Mouse (Mus musculus) CH12.LX (cell line): ENCODE results near the gene Zfp384. TPM values are rescaled to one million over a fixed set of nuclear protein-coding genes. Genes with fewer than 3 reads are reported as not detected.

Experiments
- DNase-seq: peaks from one replicate; pipeline ENCODE4 v3.0.0-alpha.2; 2013; ENCODE audit errors: extremely low read depth
- H3K27ac ChIP-seq: 2 replicates; pipeline ENCODE4 v1.5.1; 2012; ENCODE audit warnings: low read depth, mild to moderate bottlenecking, control low read depth, moderate library complexity; ENCODE audit not compliant: insufficient read depth
- H3K27me3 ChIP-seq: replicated peaks from 2 replicates; pipeline ENCODE3; 2012; ENCODE audit warnings: inconsistent platforms
- H3K36me3 ChIP-seq, 2 experiments: replicated peaks in 1 of 2; 2 replicates each; pipeline versions ENCODE3 to v1.6.1; 2012; ENCODE audit warnings: inconsistent platforms in 1 of 2, low read length in 1 of 2, mild to moderate bottlenecking in 1 of 2, mixed read lengths in 1 of 2, moderate library complexity in 1 of 2; ENCODE audit not compliant: control insufficient read depth in 1 of 2, insufficient read depth in 1 of 2
- H3K4me1 ChIP-seq, 2 experiments: 2 replicates each; pipeline ENCODE4 v1.6.1; 2012; ENCODE audit warnings: inconsistent platforms in 1 of 2, moderate library complexity in 1 of 2; ENCODE audit not compliant: insufficient read depth in 2 of 2, control insufficient read depth in 1 of 2
- H3K4me2 ChIP-seq: 2 replicates; pipeline ENCODE4 v1.6.1; 2012; ENCODE audit warnings: low read depth, mild to moderate bottlenecking, control low read depth; ENCODE audit not compliant: poor library complexity, insufficient read depth, severe bottlenecking
- H3K4me3 ChIP-seq, 3 experiments: fragments of 150-350 bp in 1 of 3; sonication (generic) in 1 of 3; replicated peaks in 1 of 3; 2 replicates each; pipeline versions ENCODE3 to v1.5.1; 2011 to 2012; ENCODE audit warnings: low read depth in 2 of 3, low read length in 2 of 3, mild to moderate bottlenecking in 2 of 3, moderate library complexity in 2 of 3, control low read depth in 1 of 3, improper control_type of control experiment in 1 of 3, inconsistent platforms in 1 of 3, mixed read lengths in 1 of 3; ENCODE audit not compliant: poor library complexity in 1 of 3
- H3K79me2 ChIP-seq: replicated peaks from 2 replicates; pipeline ENCODE4 v1.6.1; 2012; ENCODE audit warnings: mild to moderate bottlenecking, moderate library complexity; ENCODE audit not compliant: control insufficient read depth, poor library complexity, insufficient read depth, severe bottlenecking; ENCODE audit errors: extremely low read depth
- H3K9ac ChIP-seq: 2 replicates; pipeline ENCODE4 v1.6.1; 2012; ENCODE audit warnings: low read depth, mild to moderate bottlenecking, control low read depth, moderate library complexity; ENCODE audit not compliant: insufficient read depth
- H3K9me3 ChIP-seq: replicated peaks from 2 replicates; pipeline ENCODE3; 2012; ENCODE audit warnings: low read length, inconsistent platforms, mixed read lengths
- CTCF ChIP-seq, 2 experiments: IDR thresholded peaks in 1 of 2; conservative IDR thresholded peaks in 1 of 2; 2 replicates each; pipeline ENCODE4 v1.5.1; 2011 to 2012; ENCODE audit warnings: low read depth in 2 of 2, low read length in 2 of 2, improper control_type of control experiment in 1 of 2, inconsistent platforms in 1 of 2, mild to moderate bottlenecking in 1 of 2, moderate library complexity in 1 of 2
- E2F4 ChIP-seq: IDR thresholded peaks from 2 replicates; pipeline ENCODE4 v1.6.1; 2011; ENCODE audit warnings: low read depth, low read length, improper control_type of control experiment; ENCODE audit not compliant: insufficient replicate concordance
- ELF1 ChIP-seq: IDR thresholded peaks from 2 replicates; pipeline ENCODE4 v1.6.1; 2014; ENCODE audit warnings: low read depth, mild to moderate bottlenecking, inconsistent platforms, low read length, improper control_type of control experiment
- ETS1 ChIP-seq: conservative IDR thresholded peaks from 2 replicates; pipeline ENCODE4 v1.6.1; 2012; ENCODE audit warnings: low read depth, mild to moderate bottlenecking, inconsistent platforms, low read length, improper control_type of control experiment, moderate library complexity
- GABPA ChIP-seq: IDR thresholded peaks from 2 replicates; pipeline ENCODE4 v1.6.1; 2012; ENCODE audit warnings: low read depth, low read length, improper control_type of control experiment, inconsistent platforms; ENCODE audit not compliant: insufficient replicate concordance
- IRF4 ChIP-seq: IDR thresholded peaks from 2 replicates; pipeline ENCODE4 v1.6.1; 2014; ENCODE audit warnings: low read depth, mild to moderate bottlenecking, inconsistent platforms, low read length, improper control_type of control experiment
- KAT2A ChIP-seq: IDR thresholded peaks from 2 replicates; pipeline ENCODE4 v1.6.1; 2012; ENCODE audit warnings: low read length, improper control_type of control experiment, inconsistent platforms; ENCODE audit not compliant: insufficient replicate concordance
- MAFK ChIP-seq: IDR thresholded peaks from 2 replicates; pipeline ENCODE4 v1.6.1; 2011; ENCODE audit warnings: low read length, improper control_type of control experiment; ENCODE audit not compliant: insufficient replicate concordance
- MAZ ChIP-seq: IDR thresholded peaks from 2 replicates; pipeline ENCODE4 v1.6.1; 2012; ENCODE audit warnings: low read depth, mild to moderate bottlenecking, inconsistent platforms, low read length, improper control_type of control experiment, moderate library complexity
- MXI1 ChIP-seq: IDR thresholded peaks from 2 replicates; pipeline ENCODE4 v1.6.1; 2011; ENCODE audit warnings: mild to moderate bottlenecking, low read depth, low read length, improper control_type of control experiment
- MYC ChIP-seq: IDR thresholded peaks from 2 replicates; pipeline ENCODE4 v1.6.1; 2011; ENCODE audit warnings: low read depth, mild to moderate bottlenecking, improper control_type of control experiment, low read length
- NRF1 ChIP-seq: IDR thresholded peaks from 2 replicates; pipeline ENCODE4 v1.6.1; 2014; ENCODE audit warnings: low read depth, mild to moderate bottlenecking, inconsistent platforms, low read length, improper control_type of control experiment, moderate library complexity
- PAX5 ChIP-seq: IDR thresholded peaks from 2 replicates; pipeline ENCODE4 v1.6.1; 2012; ENCODE audit warnings: low read length, inconsistent platforms, mixed read lengths
- POLR2A ChIP-seq: IDR thresholded peaks from 2 replicates; pipeline ENCODE4 v1.6.1; 2011; ENCODE audit warnings: low read depth, mild to moderate bottlenecking, improper control_type of control experiment, low read length
- POLR2AphosphoS2 ChIP-seq: IDR thresholded peaks from 2 replicates; pipeline ENCODE4 v1.6.1; 2011; ENCODE audit warnings: low read depth, low read length, improper control_type of control experiment
- RAD21 ChIP-seq: IDR thresholded peaks from 2 replicates; pipeline ENCODE4 v1.6.1; 2011; ENCODE audit warnings: low read depth, mild to moderate bottlenecking, low read length, improper control_type of control experiment, moderate library complexity
- SMC3 ChIP-seq: IDR thresholded peaks from 2 replicates; pipeline ENCODE4 v1.6.1; 2011; ENCODE audit warnings: low read depth, low read length, improper control_type of control experiment
- TBP ChIP-seq: conservative IDR thresholded peaks from 2 replicates; pipeline ENCODE4 v1.6.1; 2011; ENCODE audit warnings: low read depth, low read length, improper control_type of control experiment
- ZNF384 ChIP-seq: IDR thresholded peaks from 2 replicates; pipeline ENCODE4 v1.6.1; 2012; ENCODE audit warnings: low read depth, low read length, improper control_type of control experiment, inconsistent platforms
- dilution Hi-C: fragments of 300-500 bp; cut with MboI; formaldehyde crosslinking; loops from 2 replicates; pipeline ENCODE4 v1.14.3; 2020; ENCODE audit warnings: low sequenced_read_pairs; ENCODE audit not compliant: extremely low pct_unique_long_range_greater_than_20kb, extremely low pct_ligation_motif_present
- in situ Hi-C: fragments of 300-500 bp; cut with MboI; formaldehyde crosslinking; loops from 3 replicates; pipeline ENCODE4 v1.14.3; 2019; ENCODE audit warnings: low sequenced_read_pairs, low pct_ligation_motif_present, low pct_unique_long_range_greater_than_20kb, mixed read lengths
- polyA plus RNA-seq: library from polyadenylated mRNA; unstranded; fragments of >175 nt; gene quantifications from 2 replicates; pipeline ENCODE4 v1.2.1, GENCODE M21; 2012; ENCODE audit warnings: low read depth; ENCODE audit not compliant: insufficient read length
- total RNA-seq, 2 experiments: library from RNA; depleted of rRNA; stranded (reverse); fragments of 300-350 nt in 1 of 2; fragments of >200 nt in 1 of 2; gene quantifications; 2 replicates each; pipeline ENCODE4 v1.2.3; 2012 to 2014

Gene Zfp384
- total and polyA plus RNA-seq, 3 experiments, result 14.0 to 34.4 (median 17.0) TPM

DNA sequence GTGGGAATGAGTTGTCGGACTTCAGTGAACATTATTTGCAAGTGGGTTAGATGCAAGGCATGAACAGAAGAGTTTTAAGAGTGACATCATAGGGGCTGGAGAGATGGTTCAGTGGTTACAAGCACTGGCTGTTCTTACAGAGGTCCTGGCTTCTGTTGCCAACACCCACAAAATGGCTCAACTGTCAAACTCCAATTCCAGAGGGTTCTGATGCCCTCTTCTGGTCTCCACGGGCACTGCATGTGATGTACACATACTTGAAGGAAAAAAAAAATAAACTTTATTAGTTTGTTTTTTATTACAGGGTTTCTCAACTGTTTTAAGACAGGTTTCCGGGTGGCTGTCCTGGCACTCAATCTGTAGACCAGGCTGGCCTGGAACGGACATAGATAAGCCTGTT is 41.2 kb upstream of the Zfp384 start:
- Histone ChIP-seq H3K27ac (no peak overlapping the region), H3K27me3 (no peaks in the 10 kb centered on the region), H3K4me2 (no peak overlapping the region)
- in situ Hi-C loops, result no loop called here
- peak; percentile 62 for DNase-seq
- peak; percentile 34 to 68 for TF ChIP-seq CTCF (conservative IDR thresholded peaks at IDR 0.05 in 1 of 2, IDR thresholded peaks at IDR 0.05 in 1 of 2; ENCODE audit: low read depth in 2 of 2, low read length in 2 of 2)
- no peak for TF ChIP-seq MXI1
- no peak for TF ChIP-seq NRF1
- TF ChIP-seq SMC3, result peak; percentile 51
- TF ChIP-seq ZNF384, result peak; percentile 62
- no peak for TF ChIP-seq GABPA
- peak; percentile 56 for TF ChIP-seq RAD21
- TF ChIP-seq, all 38 proteins: peak for 4
- H3K79me2 ChIP-seq, result peaks cover 26% of the 10 kb centered on the region
- H3K36me3 ChIP-seq, result peaks cover 0 to 26% of the 10 kb centered on the region in 2 experiments
- H3K4me3 ChIP-seq, result no peak overlapping the region
- peaks cover 8% of the 10 kb centered on the region for H3K9me3 ChIP-seq
- dilution Hi-C loops, result no loop called here
- H3K4me1 ChIP-seq, result peaks cover 2 to 25% of the 10 kb centered on the region in 2 experiments; a peak in 3 of 4 replicates
- no peak overlapping the region for H3K9ac ChIP-seq

DNA sequence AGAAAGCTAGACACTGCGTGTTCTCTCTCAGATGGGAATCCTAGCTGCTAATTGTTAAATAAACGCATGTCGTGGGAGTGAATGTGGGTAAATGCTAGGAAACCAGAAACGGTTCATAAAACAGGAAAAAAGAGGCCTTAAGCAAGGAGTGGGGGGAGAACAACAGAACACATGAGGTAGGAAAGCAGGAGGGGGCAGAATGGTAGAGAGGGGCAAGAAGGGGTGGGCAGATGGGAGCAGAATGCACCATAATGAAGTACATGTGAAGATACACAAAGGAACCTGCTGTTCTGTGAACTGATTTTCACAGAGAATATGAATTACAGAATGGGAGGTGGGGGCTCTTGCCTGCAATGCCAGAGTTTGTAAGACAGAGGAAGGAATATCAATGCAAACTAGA is 16.7 kb upstream of the Zfp384 start:
- peaks cover 4 to 5% of the 10 kb centered on the region in 2 experiments; a peak in 3 of 4 replicates for H3K4me1 ChIP-seq
- H3K4me3 ChIP-seq, result no peak overlapping the region
- no peaks in the 10 kb centered on the region for H3K36me3 ChIP-seq
- no peak overlapping the region for H3K4me2 ChIP-seq
- H3K9ac ChIP-seq, result no peak overlapping the region
- H3K27ac ChIP-seq, result no peak overlapping the region
- peaks cover 56% of the 10 kb centered on the region for H3K27me3 ChIP-seq
- in situ Hi-C loops (no loop called here), dilution Hi-C loops (no loop called here)
- peaks cover 12% of the 10 kb centered on the region for H3K9me3 ChIP-seq
- DNase-seq, result no peak
- H3K79me2 ChIP-seq, result no peaks in the 10 kb centered on the region
- TF ChIP-seq TBP (no peak), ETS1 (no peak), POLR2AphosphoS2 (no peak), CTCF (conservative IDR thresholded peaks at IDR 0.05 in 1 of 2, IDR thresholded peaks at IDR 0.05 in 1 of 2; ENCODE audit: low read depth in 2 of 2, low read length in 2 of 2) (no peak), POLR2A (no peak), ELF1 (no peak), PAX5 (no peak), MAFK (no peak), E2F4 (no peak), KAT2A (no peak), MYC (no peak), IRF4 (no peak), MAZ (no peak)
